Mouse (Mus musculus) heart, postnatal 4 days (tissue): ENCODE measurements around the gene Egln1. TPM values are rescaled to one million over a fixed set of nuclear protein-coding genes. Genes with fewer than 3 reads are reported as not detected.

Experiments
- DNase-seq: peaks from one replicate; pipeline ENCODE4 v3.0.0; 2021
- total RNA-seq, 2 experiments: library from RNA; stranded (reverse); gene quantifications; 2 replicates each; pipeline ENCODE4 v1.2.3; 2021

The Egln1 gene
- total RNA-seq, 2 experiments from 2014 or later = 112 to 115 TPM

DNA sequence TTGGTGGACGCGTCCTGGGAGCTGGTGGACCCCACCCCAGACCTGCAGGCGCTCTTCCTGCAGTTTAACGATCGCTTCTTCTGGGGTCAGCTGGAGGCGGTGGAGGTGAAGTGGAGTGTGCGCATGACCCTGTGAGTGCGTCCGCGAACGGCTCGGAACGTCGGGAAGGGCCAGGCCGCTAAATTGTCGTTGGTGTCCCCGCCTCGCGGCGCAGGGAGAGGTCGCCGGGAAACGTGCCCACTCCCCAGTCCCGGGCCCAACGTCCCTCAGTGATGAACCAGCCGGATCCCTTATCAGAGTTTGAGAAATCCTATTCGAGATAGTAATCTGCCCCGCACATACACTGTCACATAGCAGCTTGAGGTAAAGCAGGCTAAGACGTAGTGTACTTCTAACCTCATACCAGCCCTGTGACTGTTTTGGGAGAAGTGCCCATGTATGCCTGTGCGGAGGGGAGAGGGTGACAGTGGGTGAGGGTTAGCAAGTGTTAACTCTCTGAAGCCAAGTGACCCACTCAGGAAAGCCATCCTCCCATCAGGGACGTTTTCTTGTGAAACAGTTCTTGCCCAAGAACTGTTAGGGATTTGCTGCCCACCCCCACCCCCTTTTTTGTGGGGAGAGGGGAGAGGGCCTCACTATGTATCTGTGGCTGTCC, 50.7 kb downstream of the Egln1 start:
- no peak for DNase-seq

DNA sequence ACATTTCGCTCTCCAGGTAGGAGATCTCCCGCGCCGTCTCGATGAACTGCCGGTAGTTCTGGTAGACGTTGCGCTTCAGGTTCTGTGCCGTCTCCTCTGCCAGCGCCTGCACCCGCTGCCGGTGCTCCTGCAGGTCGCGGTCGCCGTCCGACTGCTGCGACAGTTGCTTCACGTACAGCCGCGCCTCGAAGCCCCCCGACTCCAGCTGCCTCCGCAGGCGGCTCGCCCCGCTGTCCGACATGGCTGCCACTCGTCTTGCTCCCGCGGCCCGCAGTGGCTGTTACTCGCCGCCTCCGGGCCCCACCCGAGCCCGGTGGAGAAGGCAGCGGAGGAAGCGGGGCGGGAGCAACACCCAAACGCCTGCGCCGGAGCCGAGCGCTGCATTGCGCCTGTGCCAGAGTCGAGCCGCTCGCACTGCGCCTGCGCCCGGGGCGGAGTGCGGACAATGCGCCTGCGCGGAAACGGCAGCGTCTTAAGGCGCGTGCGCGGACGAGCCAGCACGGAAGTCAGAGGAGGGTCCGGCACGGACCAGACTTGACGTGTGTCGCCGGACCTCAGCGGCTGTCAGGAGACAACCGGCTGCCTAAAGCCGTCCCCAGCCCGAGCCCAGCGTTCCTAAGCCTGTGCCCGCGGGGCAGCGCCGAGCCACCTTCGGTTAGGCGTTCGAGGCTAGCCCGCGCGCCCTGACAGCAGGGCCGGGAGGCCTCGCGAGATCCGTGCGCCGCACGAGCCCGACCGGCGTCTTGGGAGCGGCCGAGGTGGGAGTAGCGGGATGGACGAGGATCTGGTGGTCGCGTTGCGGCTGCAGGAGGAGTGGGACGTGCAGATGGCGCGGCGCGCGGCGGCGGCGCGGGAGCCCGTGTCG, 51.5 kb downstream of the Egln1 start, which contains the start of the genes Exoc8 and Sprtn:
Gene Exoc8 (minus strand): TSS at position 320 of the 865 bp plus-strand sequence.
Gene Sprtn (plus strand): TSS at position 501 of the 865 bp plus-strand sequence.
- DNase-seq = peak; percentile 99

DNA sequence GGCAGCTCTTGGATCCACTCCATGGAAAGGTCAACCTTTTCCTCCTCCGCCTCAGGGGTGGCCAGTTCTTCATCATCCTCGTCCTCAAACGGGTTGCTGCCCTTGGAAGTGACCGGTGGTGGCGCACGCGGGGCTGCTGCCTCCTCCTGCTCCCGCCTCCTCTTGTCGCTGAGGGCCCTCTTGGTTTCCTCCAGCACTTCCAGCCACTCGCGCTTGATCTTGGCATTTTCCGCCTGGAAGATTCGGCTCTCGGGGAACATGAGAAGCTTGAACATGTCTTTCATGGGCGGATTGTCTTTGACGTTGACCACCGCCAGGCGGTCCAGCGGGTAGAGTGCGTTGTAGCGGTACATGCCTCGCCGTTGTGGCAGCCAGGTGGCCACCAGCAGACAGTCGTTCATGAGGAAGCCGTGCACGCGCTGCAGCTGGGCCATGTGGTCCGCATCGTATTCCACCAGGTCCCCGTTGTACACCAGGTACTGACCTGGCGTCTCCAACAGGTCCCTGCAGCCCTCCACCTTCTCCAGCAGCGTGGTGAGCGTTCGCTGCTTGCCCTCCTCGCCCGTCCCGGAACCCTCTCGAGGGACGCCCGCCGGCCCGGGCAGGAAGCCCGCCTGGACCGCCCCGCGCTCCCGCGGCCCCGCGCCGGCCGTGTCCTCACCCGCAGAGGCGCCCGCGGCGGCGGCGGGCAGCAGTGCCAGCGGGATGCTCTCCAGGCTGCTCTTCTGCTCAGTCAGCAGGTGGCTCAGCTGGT, 52.3 kb downstream of the Egln1 start:
- peak; percentile 83 for DNase-seq

DNA sequence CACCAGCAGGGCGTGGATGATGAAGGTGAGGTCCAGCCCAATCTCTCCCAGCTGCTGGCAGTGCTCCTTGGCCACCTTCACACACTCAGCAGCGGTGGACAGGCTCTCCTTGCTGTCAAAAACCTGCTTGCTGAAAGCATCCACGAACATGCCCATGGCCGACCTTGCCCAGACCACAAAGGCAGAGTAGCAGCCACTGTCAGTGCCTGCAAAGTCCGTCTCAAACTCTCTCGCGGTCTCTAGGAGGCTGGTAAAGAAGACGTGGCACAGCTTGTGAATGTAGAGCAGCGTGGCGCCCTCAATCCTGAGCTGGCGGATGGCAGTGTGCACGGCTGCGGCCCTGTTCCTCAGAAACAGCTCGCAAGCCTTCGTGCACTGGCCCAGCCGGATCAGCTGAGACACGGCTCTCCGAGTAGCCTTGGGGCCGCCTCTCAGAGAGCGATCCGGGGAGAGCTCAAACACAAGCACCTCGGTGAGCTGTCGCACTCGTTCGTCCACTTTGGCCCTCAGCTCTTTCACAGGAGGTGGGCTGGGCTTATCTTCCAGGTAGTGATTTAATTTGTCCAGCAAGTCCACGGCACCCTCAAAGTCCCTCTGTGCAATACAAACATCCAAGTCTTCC, 53.0 kb downstream of the Egln1 start:
- peak; percentile 23 for DNase-seq

DNA sequence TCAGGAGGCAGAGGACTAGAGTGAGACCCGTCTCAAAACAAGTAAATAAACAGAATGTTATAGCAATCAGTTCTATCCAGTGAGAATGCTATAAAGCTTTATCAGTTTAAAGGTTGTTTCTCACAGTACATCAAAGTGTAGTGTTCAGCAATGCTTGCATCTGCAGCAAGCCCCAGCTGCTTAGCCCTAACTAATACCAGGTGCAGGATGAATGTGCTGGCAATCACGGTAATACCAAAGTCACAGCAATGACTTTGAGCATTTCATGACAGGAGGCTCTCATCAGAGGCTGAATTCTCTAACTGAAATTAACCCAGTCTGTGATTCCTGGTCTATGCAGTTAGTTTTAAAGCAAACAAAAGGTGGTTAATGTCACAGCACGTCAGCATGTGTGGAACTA, 56.5 kb downstream of the Egln1 start:
- DNase-seq = no peak

- DNase-seq = no peak
These were observed 60.7 kb downstream of the Egln1 start for GRCm38 (mm10) chr8:124888385-124888784.

GRCm38 (mm10) chr8:124878946-124879526, 70.1 kb downstream of the Egln1 start:
- DNase-seq = no peak

DNA sequence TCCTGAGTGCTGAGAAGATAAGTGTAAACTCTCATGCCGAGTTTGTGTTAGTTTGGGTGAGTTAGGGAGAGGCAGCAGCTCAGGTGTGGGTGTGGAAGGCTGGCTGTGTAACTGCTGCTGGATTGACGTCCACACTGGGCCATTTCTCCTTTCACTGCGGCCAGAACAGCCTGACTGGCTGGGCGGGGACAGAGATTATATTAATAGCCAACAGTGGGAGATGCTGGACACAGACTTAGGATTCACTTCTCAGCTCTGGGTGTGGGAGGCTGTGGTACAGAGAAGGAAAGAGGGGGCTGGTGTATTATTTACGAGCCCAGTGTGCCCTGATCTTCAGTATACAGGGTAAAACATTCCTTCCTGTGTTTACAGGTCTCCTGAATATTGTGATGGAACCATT, 71.0 kb downstream of the Egln1 start:
- DNase-seq = no peak

GRCm38 (mm10) chr8:124872690-124873089, 76.4 kb downstream of the Egln1 start:
- no peak for DNase-seq

DNA sequence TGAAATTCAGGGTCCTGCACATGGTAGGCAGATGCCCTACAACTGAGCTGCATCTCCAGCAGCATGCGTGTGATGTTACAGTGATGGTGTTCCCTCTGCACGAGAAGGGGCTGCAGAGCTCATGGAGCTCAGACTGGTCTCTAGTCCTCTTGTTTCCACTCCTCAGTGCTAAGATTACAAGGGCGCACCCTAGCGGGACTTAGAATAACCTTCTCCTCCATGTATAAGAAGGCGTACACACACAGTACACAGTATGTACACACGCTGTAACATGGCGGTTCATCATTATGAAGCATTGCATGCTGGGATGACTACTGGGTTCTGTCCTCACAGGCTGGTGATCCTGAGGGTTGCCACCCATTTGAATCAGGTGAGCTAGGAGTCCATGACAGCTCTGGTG, 77.0 kb downstream of the Egln1 start:
- no peak for DNase-seq

DNA sequence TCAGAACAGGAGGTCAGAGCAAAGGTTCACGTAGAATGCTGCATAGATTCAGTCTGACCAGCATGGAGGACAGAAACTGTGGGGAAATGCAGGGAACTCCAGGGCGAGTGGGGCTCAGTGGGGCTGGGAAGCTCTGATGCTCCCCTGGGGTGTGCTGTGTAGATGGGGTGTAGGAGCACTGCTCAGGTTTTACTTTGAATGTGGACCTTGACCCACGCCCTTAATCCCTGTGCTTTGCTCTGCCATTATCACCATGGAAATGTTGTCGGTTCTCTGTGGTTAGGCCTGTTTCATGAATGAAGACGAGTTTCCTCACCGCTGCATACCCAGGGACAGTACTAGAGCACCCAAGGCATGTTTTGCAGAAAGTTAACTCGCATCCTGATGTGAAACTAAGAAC, 77.7 kb downstream of the Egln1 start:
- DNase-seq = no peak

- no peak for DNase-seq
These were observed 79.4 kb downstream of the Egln1 start for GRCm38 (mm10) chr8:124869708-124870107.

- DNase-seq = no peak
These were observed 82.0 kb downstream of the Egln1 start for GRCm38 (mm10) chr8:124867126-124867525.

GRCm38 (mm10) chr8:124866669-124867068, 82.5 kb downstream of the Egln1 start:
- no peak for DNase-seq

- DNase-seq = no peak
These were observed 85.4 kb downstream of the Egln1 start for GRCm38 (mm10) chr8:124863729-124864128.

DNA sequence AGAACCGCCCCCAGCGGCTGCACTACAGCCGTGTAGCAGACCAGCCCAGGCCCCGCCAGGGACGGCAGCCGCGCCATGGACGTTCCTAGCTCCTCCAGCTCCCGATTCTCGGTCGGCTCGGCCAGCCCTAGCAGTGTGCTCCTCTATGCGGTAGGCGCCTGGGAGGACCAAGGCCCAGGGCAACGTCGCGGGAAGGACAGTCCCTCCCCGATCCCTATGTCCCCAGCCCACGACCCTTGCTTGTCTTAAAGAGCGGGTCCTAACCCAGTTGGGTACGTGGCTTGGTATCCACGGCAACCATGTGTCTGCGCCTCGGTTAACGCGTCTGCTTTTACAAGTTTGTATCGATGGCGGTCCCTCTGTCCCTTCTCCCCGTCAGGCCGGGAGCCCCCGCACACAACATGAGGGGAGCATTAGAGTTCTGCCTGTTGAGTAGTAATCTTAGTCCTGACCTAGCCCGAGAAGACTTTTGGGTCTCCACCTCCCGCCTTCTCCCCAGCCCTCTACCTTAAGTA, 85.9 kb downstream of the Egln1 start:
- no peak for DNase-seq

DNA sequence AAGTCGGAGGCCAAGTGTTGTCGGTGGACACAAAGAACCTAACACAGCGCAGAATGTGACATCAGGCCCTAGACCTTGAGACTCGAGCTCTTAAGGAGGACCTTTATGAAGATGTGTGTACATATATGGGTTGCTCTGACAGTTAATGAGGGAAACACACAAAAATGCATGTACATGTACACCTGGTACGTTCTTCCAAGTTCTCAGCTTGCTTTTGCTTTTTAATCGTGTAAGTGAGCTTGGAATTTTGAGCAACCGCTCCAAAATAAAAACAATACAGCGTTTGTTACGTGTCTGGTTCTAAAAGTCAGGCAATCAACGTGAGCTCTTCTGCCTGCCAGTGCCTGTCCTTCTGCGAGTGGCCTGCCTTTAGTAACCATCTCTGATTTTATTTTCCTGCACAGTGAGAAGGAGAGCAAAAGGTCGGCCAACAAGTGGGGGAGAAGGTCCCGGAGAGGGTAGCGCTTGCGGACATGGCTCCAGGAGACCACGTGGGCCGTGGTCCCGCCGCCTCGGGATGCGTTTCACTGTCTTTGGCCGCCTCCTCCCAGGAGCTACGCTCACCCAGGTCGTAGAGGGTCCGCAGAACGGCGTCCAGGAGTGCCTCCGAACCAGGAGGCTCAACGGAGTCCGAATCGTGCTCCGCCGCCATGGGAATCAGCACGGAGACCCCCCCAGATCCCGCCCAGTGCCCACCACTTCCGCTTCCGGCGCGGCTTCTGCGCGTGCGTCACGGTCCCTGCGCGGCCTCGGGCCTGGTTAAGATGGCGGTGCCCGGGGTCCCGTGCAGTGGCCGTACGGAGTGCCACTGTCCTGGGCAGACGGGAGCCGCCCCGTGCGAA, 86.6 kb downstream of the Egln1 start, which contains the start of the genes Gnpat and 2810004N23Rik:
Gene Gnpat (plus strand): TSS at position 713 of the 842 bp plus-strand sequence.
Gene 2810004N23Rik (minus strand): TSS at position 800 of the 842 bp plus-strand sequence.
- peak; percentile 97 for DNase-seq

DNA sequence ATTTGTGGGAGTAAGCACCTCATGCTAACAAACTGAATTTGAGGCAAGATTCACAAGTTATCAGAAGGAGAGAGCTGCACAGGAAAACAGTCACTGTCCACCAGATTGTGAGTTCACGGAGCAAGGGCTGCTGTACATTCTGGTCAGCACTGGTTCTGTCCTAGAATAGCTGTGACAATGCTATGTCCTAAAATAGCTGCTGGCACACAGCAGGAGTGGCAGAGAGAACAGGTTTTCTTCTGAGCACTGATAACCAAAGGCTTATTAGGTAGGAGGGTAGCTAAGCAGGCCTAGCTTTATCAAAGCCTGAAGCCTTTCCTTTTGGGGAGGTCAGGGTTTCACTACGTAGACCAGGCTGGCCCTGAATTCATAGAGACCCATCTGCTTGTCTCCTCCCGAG, 88.9 kb downstream of the Egln1 start:
- DNase-seq = peak; percentile 44

- peak; percentile 33 for DNase-seq
These were observed 89.7 kb downstream of the Egln1 start for GRCm38 (mm10) chr8:124859466-124859865.
